Mouse (Mus musculus) lung, embryonic 16.5 days (tissue): ENCODE data around the gene Rps6. TPM values are rescaled to one million over a fixed set of nuclear protein-coding genes. Genes with fewer than 3 reads are reported as not detected.

Experiments used
- ATAC-seq: fragments of 200-750 bp; cut with Nextera tagmentation; 2 replicates; pipeline ENCODE4 v1.8.0; 2017; ENCODE audit warnings: low read depth, mild to moderate bottlenecking, moderate library complexity
- H3K27ac ChIP-seq: fragments of 300-500 bp; sonication (generic); 2 replicates; pipeline ENCODE4 v1.5.1; 2014; ENCODE audit warnings: mild to moderate bottlenecking, control low read depth, low read length
- H3K27me3 ChIP-seq: fragments of 300-500 bp; sonication (generic); 2 replicates; pipeline ENCODE4 v1.6.1; 2014; ENCODE audit warnings: low read depth, low read length, mixed read lengths; ENCODE audit not compliant: control insufficient read depth, insufficient read depth
- H3K36me3 ChIP-seq: fragments of 300-500 bp; sonication (generic); 2 replicates; pipeline ENCODE4 v1.6.1; 2014; ENCODE audit warnings: low read length; ENCODE audit not compliant: control insufficient read depth, insufficient read depth
- H3K4me1 ChIP-seq: fragments of 300-500 bp; sonication (generic); replicated peaks from 2 replicates; pipeline ENCODE4 v1.6.1; 2014; ENCODE audit warnings: low read length, mixed read lengths; ENCODE audit not compliant: control insufficient read depth, insufficient read depth
- H3K4me2 ChIP-seq: fragments of 300-500 bp; sonication (generic); 2 replicates; pipeline ENCODE4 v1.6.1; 2014; ENCODE audit warnings: low read depth, low read length, control low read depth
- H3K4me3 ChIP-seq: fragments of 300-500 bp; sonication (generic); 2 replicates; pipeline ENCODE4 v1.5.1; 2014; ENCODE audit warnings: mild to moderate bottlenecking, low read length, control low read depth
- H3K9ac ChIP-seq: fragments of 300-500 bp; sonication (generic); 2 replicates; pipeline ENCODE4 v1.6.1; 2014; ENCODE audit warnings: low read length, control low read depth
- H3K9me3 ChIP-seq: fragments of 300-500 bp; sonication (generic); 2 replicates; pipeline ENCODE4 v1.6.1; 2016; ENCODE audit warnings: low read length; ENCODE audit not compliant: control insufficient read depth
- WGBS: fragments of 180-500 bp; shearing (Covaris S2); extraction: QIAGEN DNeasy Blood & Tissue Kit; methylation state at CpG from one replicate; pipeline ENCODE4 v1.1.7; 2014; 5-methylcytosine and 5-hydroxymethylcytosine counted together
- polyA plus RNA-seq: library from polyadenylated mRNA; unstranded; fragments of >200 nt; fragmentation: Nextera tagmentation; extraction: Ambion mirVana; gene quantifications from 2 replicates; pipeline ENCODE4 v1.2.1, GENCODE M21; 2015

The Rps6 gene
- 689 and 723 TPM in 2 replicates for polyA plus RNA-seq

GRCm38 (mm10) chr4:86857113-86858069 is at the start of gene Rps6:
Rps6 (minus strand) TSS chr4:86857412.
- no peaks in the 10 kb centered on the region for H3K9me3 ChIP-seq
- H3K4me1 ChIP-seq: peaks cover 16% of the 10 kb centered on the region
- peak; percentile 98 for ATAC-seq
- H3K27ac ChIP-seq: peak within 1 kb of the TSS; percentile 95
- H3K36me3 ChIP-seq: peaks cover 28% of the 10 kb centered on the region
- WGBS: under 1% methylated on average over 66 of the region's 68 CpGs
- H3K4me3 ChIP-seq: peak within 1 kb of the TSS; percentile 83
- peak within 1 kb of the TSS; percentile 89 for H3K4me2 ChIP-seq
- H3K9ac ChIP-seq: peak within 1 kb of the TSS; percentile 100
- no peaks in the 10 kb centered on the region for H3K27me3 ChIP-seq

- Histone ChIP-seq H3K4me3 (no peak overlapping the region), H3K27me3 (no peaks in the 10 kb centered on the region), H3K27ac (no peak overlapping the region), H3K4me2 (no peak overlapping the region), H3K9me3 (no peaks in the 10 kb centered on the region), H3K36me3 (no peaks in the 10 kb centered on the region), H3K9ac (no peak overlapping the region), H3K4me1 (no peaks in the 10 kb centered on the region)
- no peak for ATAC-seq
- 85% methylated on average over 1 of the region's 1 CpGs for WGBS
Measured at GRCm38 (mm10) chr4:86905869-86906268, 48.7 kb upstream of the Rps6 start.

- Histone ChIP-seq H3K4me2 (no peak overlapping the region), H3K9ac (no peak overlapping the region), H3K9me3 (no peaks in the 10 kb centered on the region), H3K4me1 (peaks cover under 1% of the 10 kb centered on the region; the same call in 1 of the 2 replicates), H3K4me3 (no peak overlapping the region), H3K36me3 (no peaks in the 10 kb centered on the region), H3K27me3 (no peaks in the 10 kb centered on the region), H3K27ac (no peak overlapping the region)
- 27% methylated on average over 3 of the region's 3 CpGs for WGBS
- ATAC-seq: no peak
Measured at GRCm38 (mm10) chr4:86904969-86905368, 47.8 kb upstream of the Rps6 start.

GRCm38 (mm10) chr4:86902351-86902750 is 45.1 kb upstream of the Rps6 start:
- Histone ChIP-seq H3K27me3 (no peaks in the 10 kb centered on the region), H3K27ac (peak overlapping the region; percentile 54), H3K4me3 (no peak overlapping the region), H3K36me3 (no peaks in the 10 kb centered on the region), H3K4me1 (peaks cover 13% of the 10 kb centered on the region), H3K9me3 (no peaks in the 10 kb centered on the region), H3K9ac (no peak overlapping the region), H3K4me2 (no peak overlapping the region)
- ATAC-seq: peak; percentile 42
- WGBS: 55% methylated on average over 6 of the region's 6 CpGs

DNA sequence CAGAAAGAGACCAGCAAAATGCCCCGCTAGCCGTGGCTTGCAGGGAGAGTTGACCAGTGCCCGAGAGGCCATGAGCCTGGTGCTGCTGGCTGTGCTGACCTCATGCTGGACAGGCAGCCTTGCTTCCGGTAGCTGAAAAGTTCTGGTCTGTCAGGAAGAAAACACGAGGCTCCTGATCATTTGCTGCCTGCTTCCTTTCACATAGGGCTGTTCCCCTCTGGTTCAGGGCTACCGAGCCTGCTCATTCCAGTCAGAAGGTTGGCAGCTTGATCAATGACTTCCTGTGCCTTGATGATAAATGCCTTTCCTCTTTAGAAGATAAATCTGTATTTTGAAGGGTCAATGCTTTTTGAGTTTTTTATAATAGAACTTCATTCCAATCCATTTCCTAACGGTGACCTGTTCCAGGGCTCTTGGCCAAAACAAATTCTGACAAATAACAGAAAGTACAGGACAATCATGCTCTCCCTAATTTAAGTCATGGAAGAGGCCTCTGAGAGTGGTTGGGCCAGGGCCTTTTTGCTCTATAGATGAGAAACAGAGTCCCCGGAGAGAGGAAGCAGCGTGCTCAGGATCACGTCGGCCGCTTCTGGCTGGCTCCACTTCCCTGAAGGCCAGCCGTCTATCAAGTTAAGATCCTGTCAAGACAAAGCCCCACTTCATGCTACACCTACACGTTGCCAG is 41.7 kb upstream of the Rps6 start:
- Histone ChIP-seq H3K4me1 (peaks cover 13% of the 10 kb centered on the region), H3K27ac (peak overlapping the region; percentile 79), H3K4me2 (no peak overlapping the region), H3K9ac (no peak overlapping the region), H3K27me3 (no peaks in the 10 kb centered on the region), H3K4me3 (no peak overlapping the region), H3K9me3 (no peaks in the 10 kb centered on the region), H3K36me3 (no peaks in the 10 kb centered on the region)
- WGBS: 19% methylated on average over 14 of the region's 14 CpGs
- ATAC-seq: peak; percentile 88

DNA sequence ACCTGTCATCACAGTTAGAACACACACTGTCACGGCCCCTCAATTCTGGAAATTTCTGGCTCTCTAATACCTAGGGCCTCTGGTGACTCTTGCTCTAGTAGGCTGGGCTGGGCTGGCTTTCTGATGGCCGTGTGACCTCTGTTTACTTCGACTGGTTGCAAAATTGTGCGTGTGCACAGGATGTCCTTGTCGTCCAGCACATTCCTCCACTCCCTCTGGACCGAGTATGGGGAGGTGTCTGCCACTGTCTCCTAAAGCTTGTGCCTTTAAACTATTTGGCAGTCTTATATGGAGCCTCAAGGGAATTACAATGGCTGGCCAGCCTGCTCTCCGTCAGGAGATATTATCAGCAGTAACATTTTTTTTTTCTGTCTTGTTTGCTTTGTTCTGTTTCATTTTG is 40.2 kb upstream of the Rps6 start:
- ATAC-seq: peak; percentile 32
- H3K27me3 ChIP-seq: no peaks in the 10 kb centered on the region
- H3K36me3 ChIP-seq: no peaks in the 10 kb centered on the region
- no peak overlapping the region for H3K4me2 ChIP-seq
- no peaks in the 10 kb centered on the region for H3K9me3 ChIP-seq
- no peak overlapping the region for H3K4me3 ChIP-seq
- H3K9ac ChIP-seq: no peak overlapping the region
- H3K4me1 ChIP-seq: peaks cover 13% of the 10 kb centered on the region
- peak overlapping the region; percentile 12; the same call in 1 of the 2 replicates for H3K27ac ChIP-seq
- 52% methylated on average over 7 of the region's 7 CpGs for WGBS

DNA sequence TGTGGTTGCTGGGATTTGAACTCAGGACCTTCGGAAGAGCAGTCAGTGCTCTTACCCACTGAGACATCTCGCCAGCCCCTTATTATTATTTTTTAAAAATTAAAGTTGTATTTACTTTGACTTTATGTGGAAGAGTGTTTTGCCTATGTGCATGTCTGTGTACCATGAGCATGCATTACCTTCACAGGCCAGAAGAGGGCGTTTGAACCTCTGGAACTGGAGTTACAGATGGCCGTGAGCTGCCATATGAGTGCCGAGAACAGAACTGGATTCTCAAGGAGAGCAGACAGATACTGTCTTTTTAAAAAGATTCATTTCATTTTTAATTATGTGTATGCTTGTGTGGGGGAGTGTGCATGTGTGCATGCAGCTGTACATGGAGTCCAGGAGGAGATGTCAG is 30.7 kb upstream of the Rps6 start:
- ATAC-seq: no peak
- H3K27me3 ChIP-seq: no peaks in the 10 kb centered on the region
- no peak overlapping the region for H3K4me2 ChIP-seq
- H3K9ac ChIP-seq: no peak overlapping the region
- H3K36me3 ChIP-seq: peaks cover 5% of the 10 kb centered on the region
- H3K4me1 ChIP-seq: peaks cover 6% of the 10 kb centered on the region
- 77% methylated on average over 5 of the region's 5 CpGs for WGBS
- H3K27ac ChIP-seq: no peak overlapping the region
- H3K9me3 ChIP-seq: peaks cover 2% of the 10 kb centered on the region; the same call in 1 of the 2 replicates
- H3K4me3 ChIP-seq: no peak overlapping the region

DNA sequence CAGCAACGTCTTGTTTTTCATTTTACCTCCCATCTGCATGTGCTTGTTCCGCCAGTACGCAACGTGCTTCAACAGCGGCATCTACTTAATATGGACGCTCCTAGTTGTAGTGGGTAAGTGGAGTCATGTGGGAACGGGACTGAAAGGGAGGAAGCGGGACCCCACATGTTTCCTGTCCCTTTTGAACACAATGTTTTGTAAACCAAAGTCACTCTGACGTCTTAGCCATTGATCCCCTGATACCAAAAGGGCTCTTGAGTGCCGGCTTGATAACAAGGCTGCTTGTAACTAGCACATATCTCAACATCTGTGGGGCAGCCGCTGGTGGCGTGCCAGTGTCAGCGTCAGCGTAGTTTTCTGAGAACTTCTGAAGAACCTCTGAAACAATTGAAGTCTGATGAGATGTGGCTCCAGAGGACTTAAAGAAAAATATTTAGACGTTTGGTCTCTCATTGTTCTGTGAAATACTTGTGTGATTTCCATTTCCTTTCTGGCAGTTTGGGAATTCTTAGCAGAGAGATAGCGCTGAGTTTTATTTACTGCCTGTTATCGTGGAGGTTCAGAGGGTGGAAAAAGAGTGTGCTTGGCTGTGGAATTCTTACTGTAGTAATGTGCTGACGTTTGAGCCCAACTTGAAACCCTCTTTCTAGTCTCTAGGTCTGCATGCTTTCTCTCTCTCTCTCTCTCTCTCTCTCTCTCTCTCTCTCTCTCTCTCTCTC is 29.1 kb upstream of the Rps6 start:
- H3K9ac ChIP-seq: peak overlapping the region; percentile 12
- peak; percentile 83 for ATAC-seq
- H3K27ac ChIP-seq: peak overlapping the region; percentile 50; the same call in 1 of the 2 replicates
- peaks cover 6% of the 10 kb centered on the region for H3K4me1 ChIP-seq
- H3K36me3 ChIP-seq: peaks cover 5% of the 10 kb centered on the region
- no peaks in the 10 kb centered on the region for H3K27me3 ChIP-seq
- peaks cover 2% of the 10 kb centered on the region; the same call in 1 of the 2 replicates for H3K9me3 ChIP-seq
- H3K4me3 ChIP-seq: peak overlapping the region; percentile 37
- 8% methylated on average over 18 of the region's 18 CpGs for WGBS
- peak overlapping the region; percentile 53 for H3K4me2 ChIP-seq
